Mouse (Mus musculus) cerebellum, adult 18-20 months (tissue): ENCODE data around the gene Socs7.

ENCODE experiments used
- DNase-seq, 2 experiments: peaks; one replicate each; pipeline ENCODE4 v3.0.0; 2021

The Socs7 gene

DNA sequence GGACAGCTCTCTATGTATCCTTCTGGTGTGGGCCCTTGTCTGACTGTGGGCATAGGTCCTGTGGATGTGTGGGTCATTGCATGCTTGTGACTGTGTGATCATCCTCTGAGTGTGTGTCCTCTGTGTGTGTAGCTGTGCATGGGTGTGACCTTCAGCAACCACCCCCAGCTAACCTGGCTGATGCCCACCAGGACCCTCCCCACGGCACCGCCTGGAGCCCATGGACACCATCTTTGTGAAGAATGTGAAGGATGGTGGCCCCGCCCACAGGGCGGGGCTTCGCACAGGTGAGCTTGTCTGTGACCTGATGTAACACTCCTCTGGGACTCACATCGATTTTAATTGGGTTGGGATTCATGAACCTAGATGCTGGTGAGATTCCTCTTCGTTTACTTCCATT lies 85.6 kb downstream of the Socs7 start:
- no peak for DNase-seq
